Mouse (Mus musculus): ENCODE measurements around the gene Pgam1. TPM values are rescaled to one million over a fixed set of nuclear protein-coding genes. Genes with fewer than 3 reads are reported as not detected.

Gene Pgam1
- polyA plus RNA-seq, 1 experiment = 289 TPM

GRCm38 (mm10) chr19:41952287-41952686 lies 40.6 kb downstream of the Pgam1 start:
- Histone ChIP-seq H3K4me1 (ENCODE audit: control insufficient read depth, insufficient read depth, low read length) (no peaks in the 10 kb centered on the region), H3K4me3 (ENCODE audit: insufficient read depth, low read depth, low read length) (no peak overlapping the region), H3K27ac (ENCODE audit: insufficient read depth, low read depth, low read length) (no peak overlapping the region)
- TF ChIP-seq CTCF (IDR thresholded peaks at IDR 0.05; ENCODE audit: insufficient read depth, low read depth, low read length) (no peak), POLR2A (IDR thresholded peaks at IDR 0.05; ENCODE audit: insufficient read depth, low read depth, low read length) (no peak)
- 76% methylated on average over 4 of the region's 4 CpGs for WGBS

DNA sequence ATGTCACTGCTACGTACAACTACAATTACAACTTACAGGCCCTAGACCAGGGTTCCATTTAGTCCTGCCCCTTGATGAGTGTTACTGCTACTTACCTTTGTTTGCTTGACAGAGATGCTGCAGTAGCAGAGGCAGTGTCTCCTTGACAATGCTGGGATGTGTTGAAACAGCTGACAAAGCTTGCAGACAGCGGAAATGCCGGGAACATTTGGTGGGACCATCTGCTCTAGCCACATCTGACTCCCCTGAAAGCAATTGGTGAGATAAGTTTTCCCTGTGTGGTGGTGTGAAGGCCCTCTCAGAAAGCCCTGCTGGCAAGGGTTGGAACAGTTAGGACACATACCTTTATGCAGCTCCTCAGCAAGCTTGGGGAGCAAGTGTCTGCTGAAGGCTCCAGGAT lies 41.9 kb downstream of the Pgam1 start:
- Histone ChIP-seq H3K4me1 (ENCODE audit: control insufficient read depth, insufficient read depth, low read length) (no peaks in the 10 kb centered on the region), H3K4me3 (ENCODE audit: insufficient read depth, low read depth, low read length) (no peak overlapping the region), H3K27ac (ENCODE audit: insufficient read depth, low read depth, low read length) (no peak overlapping the region)
- TF ChIP-seq POLR2A (IDR thresholded peaks at IDR 0.05; ENCODE audit: insufficient read depth, low read depth, low read length) (no peak), CTCF (IDR thresholded peaks at IDR 0.05; ENCODE audit: insufficient read depth, low read depth, low read length) (no peak)
- 96% methylated on average over 3 of the region's 3 CpGs for WGBS

Other genes with a start within 250 kb of the Pgam1 start
- gene Slit1, start 168.3 kb upstream of the Pgam1 start, polyA plus RNA-seq (2012; ENCODE audit: insufficient read depth, insufficient read length, low replicate concordance, missing spikeins) = not detected in 2 replicates
- gene Arhgap19, start 109.9 kb upstream of the Pgam1 start, polyA plus RNA-seq (2012; ENCODE audit: insufficient read depth, insufficient read length, low replicate concordance, missing spikeins) = not detected in 2 replicates
- gene Frat1, start 82.0 kb upstream of the Pgam1 start, polyA plus RNA-seq (2012; ENCODE audit: insufficient read depth, insufficient read length, low replicate concordance, missing spikeins) = not detected in 2 replicates
- not detected in 2 replicates for gene Frat2, start 63.8 kb upstream of the Pgam1 start, polyA plus RNA-seq (2012; ENCODE audit: insufficient read depth, insufficient read length, low replicate concordance, missing spikeins)
- gene Rrp12, start 15.8 kb upstream of the Pgam1 start, polyA plus RNA-seq (2012; ENCODE audit: insufficient read depth, insufficient read length, low replicate concordance, missing spikeins) = not detected in 2 replicates
- gene Exosc1, start 21.5 kb downstream of the Pgam1 start, polyA plus RNA-seq (2012; ENCODE audit: insufficient read depth, insufficient read length, low replicate concordance, missing spikeins) = not detected in 2 replicates
- gene Zdhhc16, start 21.6 kb downstream of the Pgam1 start, polyA plus RNA-seq (2012; ENCODE audit: insufficient read depth, insufficient read length, low replicate concordance, missing spikeins) = not detected in 2 replicates
- gene Mms19, start 69.2 kb downstream of the Pgam1 start, polyA plus RNA-seq (2012; ENCODE audit: insufficient read depth, insufficient read length, low replicate concordance, missing spikeins) = not detected in 2 replicates
- gene Ubtd1, start 69.8 kb downstream of the Pgam1 start, polyA plus RNA-seq (2012; ENCODE audit: insufficient read depth, insufficient read length, low replicate concordance, missing spikeins) = not detected in 2 replicates
- not detected in 2 replicates for gene Ankrd2, start 124.1 kb downstream of the Pgam1 start, polyA plus RNA-seq (2012; ENCODE audit: insufficient read depth, insufficient read length, low replicate concordance, missing spikeins)
- gene Hoga1, start 133.7 kb downstream of the Pgam1 start, polyA plus RNA-seq (2012; ENCODE audit: insufficient read depth, insufficient read length, low replicate concordance, missing spikeins) = not detected in 2 replicates
- not detected in 2 replicates for gene 4933411K16Rik, start 140.3 kb downstream of the Pgam1 start, polyA plus RNA-seq (2012; ENCODE audit: insufficient read depth, insufficient read length, low replicate concordance, missing spikeins)
- gene Morn4, start 174.4 kb downstream of the Pgam1 start, polyA plus RNA-seq (2012; ENCODE audit: insufficient read depth, insufficient read length, low replicate concordance, missing spikeins) = not detected in 2 replicates
- not detected in 2 replicates for gene Pi4k2a, start 178.5 kb downstream of the Pgam1 start, polyA plus RNA-seq (2012; ENCODE audit: insufficient read depth, insufficient read length, low replicate concordance, missing spikeins)
- gene Avpi1, start 217.1 kb downstream of the Pgam1 start, polyA plus RNA-seq (2012; ENCODE audit: insufficient read depth, insufficient read length, low replicate concordance, missing spikeins) = not detected in 2 replicates
- not detected in 2 replicates for gene Marveld1, start 235.5 kb downstream of the Pgam1 start, polyA plus RNA-seq (2012; ENCODE audit: insufficient read depth, insufficient read length, low replicate concordance, missing spikeins)

All from olfactory bulb, adult 2 months (tissue).